In genomic region chr17:75435599-75435998, GRCm38 (mm10) we compare ENCODE assay signal across 8 mouse cellular contexts. TPM values are rescaled to one million over a fixed set of nuclear protein-coding genes. Genes with fewer than 3 reads are reported as not detected.
A peak's percentile ranks its signal among the peaks of the same experiment; 100 is the strongest.
DNase-seq lines count a peak whose midpoint lies in the region; ATAC-seq lines count a peak whose summit lies in the region.

TSS of gene Rasgrp3 (plus strand) at chr17:75435896.

- peak within 1 kb of the TSS; percentile 15 for H3K4me3 ChIP-seq in embryonic facial prominence, embryonic 14.5 days (ENCODE audit: low read depth, low read length)
- H3K4me3 ChIP-seq in lung, embryonic 16.5 days (ENCODE audit: low read length) = peak within 1 kb of the TSS; percentile 39

- H3K36me3 ChIP-seq in embryonic facial prominence, embryonic 14.5 days (ENCODE audit: control insufficient read depth, insufficient read depth, low read length) = no peaks in the 10 kb centered on the region
- H3K36me3 ChIP-seq in lung, embryonic 16.5 days (ENCODE audit: control insufficient read depth, insufficient read depth, low read length) = no peaks in the 10 kb centered on the region

- DNase-seq in left cerebral cortex, adult 18-20 months (ENCODE audit: low spot score in 2 of 2) = no peak
- no peak for DNase-seq in left cerebral cortex, postnatal 4 days
- peak; percentile 38 for DNase-seq in embryonic facial prominence, embryonic 14.5 days (ENCODE audit: low spot score)
- DNase-seq in heart, postnatal 4 days = peak; percentile 44
- DNase-seq in right cerebral cortex, adult 2 months (ENCODE audit: low spot score in 2 of 2) = no peak
- DNase-seq in cerebellum, postnatal 10 days = no peak
- DNase-seq in urinary bladder, postnatal 36 days (ENCODE audit: low spot score in 2 of 2) = no peak

- H3K27me3 ChIP-seq in embryonic facial prominence, embryonic 14.5 days (replicated peaks; ENCODE audit: control insufficient read depth, insufficient read depth, low read length) = no peaks in the 10 kb centered on the region
- H3K27me3 ChIP-seq in lung, embryonic 16.5 days (ENCODE audit: control insufficient read depth, insufficient read depth, low read depth, low read length) = no peaks in the 10 kb centered on the region

- no peak within 1 kb of the TSS for H3K27ac ChIP-seq in embryonic facial prominence, embryonic 14.5 days (replicated peaks; ENCODE audit: low read depth, low read length)
- peak within 1 kb of the TSS; percentile 85 for H3K27ac ChIP-seq in lung, embryonic 16.5 days (ENCODE audit: low read length)

- H3K4me2 ChIP-seq in embryonic facial prominence, embryonic 14.5 days (ENCODE audit: low read depth, low read length) = no peak within 1 kb of the TSS
- peak within 1 kb of the TSS; percentile 20; the same call in 1 of the 2 replicates for H3K4me2 ChIP-seq in lung, embryonic 16.5 days (ENCODE audit: low read depth, low read length)

- ATAC-seq in embryonic facial prominence, embryonic 14.5 days (ENCODE audit: low read depth) = no peak
- peak; percentile 72 for ATAC-seq in lung, embryonic 16.5 days (ENCODE audit: low read depth)

- H3K9me3 ChIP-seq in embryonic facial prominence, embryonic 14.5 days (ENCODE audit: control insufficient read depth, low read length) = no peaks in the 10 kb centered on the region
- H3K9me3 ChIP-seq in lung, embryonic 16.5 days (ENCODE audit: control insufficient read depth, low read length) = no peaks in the 10 kb centered on the region

- H3K9ac ChIP-seq in embryonic facial prominence, embryonic 14.5 days (ENCODE audit: low read depth, low read length) = no peak within 1 kb of the TSS
- H3K9ac ChIP-seq in lung, embryonic 16.5 days (ENCODE audit: low read length) = peak within 1 kb of the TSS; percentile 10

- WGBS in embryonic facial prominence, embryonic 14.5 days = 45% methylated on average over 6 of the region's 6 CpGs
- WGBS in lung, embryonic 16.5 days = 49% methylated on average over 6 of the region's 6 CpGs

- H3K4me1 ChIP-seq in embryonic facial prominence, embryonic 14.5 days (ENCODE audit: control insufficient read depth, insufficient read depth, low read length) = peaks cover 2% of the 10 kb centered on the region; the same call in 1 of the 2 replicates
- no peaks in the 10 kb centered on the region for H3K4me1 ChIP-seq in lung, embryonic 16.5 days (replicated peaks; ENCODE audit: control insufficient read depth, insufficient read depth, low read length)

- intact Hi-C loops in left cerebral cortex, postnatal 4 days (cut with DNase I) = no loop called here

RNA-seq across cellular contexts. Expression of gene Rasgrp3, which starts in this region (rescaled TPM):
- 10 to 100 TPM; 11.4 to 12.0 TPM for total RNA-seq in left cerebral cortex, adult 18-20 months (2021)
- total RNA-seq in left cerebral cortex, postnatal 4 days (2021) = 1 to 10 TPM; 8.4 to 9.6 TPM
- polyA plus RNA-seq in embryonic facial prominence, embryonic 14.5 days (2014; fragmentation: Nextera tagmentation; extraction: Ambion mirVana) = 12.5 and 17.6 TPM in 2 replicates
- 10 to 100 TPM; 51.8 to 53.3 TPM for total RNA-seq in heart, postnatal 4 days (2021)
- polyA plus RNA-seq in lung, embryonic 16.5 days (2015; fragmentation: Nextera tagmentation; extraction: Ambion mirVana) = 31.4 and 34.3 TPM in 2 replicates

Comparison
In these comparisons a context has a peak if more than half of its experiments do, and no peak if none do; other contexts are left out.
1. RNA of gene Rasgrp3 (total RNA-seq): 51.8 to 53.3 TPM in heart, postnatal 4 days; 11.4 to 12.0 TPM in left cerebral cortex, adult 18-20 months and 8.4 to 9.6 TPM in left cerebral cortex, postnatal 4 days; every median in the first group is over 4 times any median in the second.
2. DNase-seq: peak in embryonic facial prominence, embryonic 14.5 days (single experiment) and heart, postnatal 4 days (single experiment); none in left cerebral cortex, adult 18-20 months (0 of 2), left cerebral cortex, postnatal 4 days (single experiment), right cerebral cortex, adult 2 months (0 of 2), cerebellum, postnatal 10 days (0 of 2) and urinary bladder, postnatal 36 days (0 of 2).